Mouse (Mus musculus) bone marrow, adult 2 months (tissue): ENCODE data around the gene Tcf25. TPM values are rescaled to one million over a fixed set of nuclear protein-coding genes. Genes with fewer than 3 reads are reported as not detected.

Source experiments
- H3K27ac ChIP-seq: fragments of 200-500 bp; 2 replicates; pipeline ENCODE4 v1.5.1; 2012; ENCODE audit warnings: low read depth, mild to moderate bottlenecking, control low read depth, inconsistent platforms, low read length; ENCODE audit not compliant: control insufficient read depth, poor library complexity, insufficient read depth
- H3K4me1 ChIP-seq: fragments of 200-500 bp; 2 replicates; pipeline ENCODE4 v1.6.1; 2011; ENCODE audit warnings: low read length; ENCODE audit not compliant: control insufficient read depth, insufficient read depth
- H3K4me3 ChIP-seq: fragments of 200-500 bp; replicated peaks from 2 replicates; pipeline ENCODE3; 2011; ENCODE audit warnings: mild to moderate bottlenecking, low read depth, low read length, control low read depth; ENCODE audit not compliant: control insufficient read depth
- CTCF ChIP-seq: fragments of 200-500 bp; IDR thresholded peaks from 2 replicates; pipeline ENCODE4 v1.5.1; 2011; ENCODE audit warnings: low read length, control low read depth; ENCODE audit not compliant: control insufficient read depth, insufficient read depth
- POLR2A ChIP-seq: fragments of 200-500 bp; IDR thresholded peaks from 2 replicates; pipeline ENCODE4 v1.6.1; 2011; ENCODE audit warnings: low read depth, mild to moderate bottlenecking, control low read depth, low read length, borderline replicate concordance; ENCODE audit not compliant: control insufficient read depth
- WGBS: fragments of 180-500 bp; shearing (Covaris S2); methylation state at CpG from one replicate; pipeline ENCODE4 v1.1.7; 2018; 5-methylcytosine and 5-hydroxymethylcytosine counted together
- polyA plus RNA-seq: library from polyadenylated mRNA; stranded (reverse); fragments of >200 nt; gene quantifications from 2 replicates; pipeline ENCODE4 v1.2.4, GENCODE M21; 2011; ENCODE audit warnings: low replicate concordance; ENCODE audit not compliant: missing spikeins, insufficient read depth, insufficient read length

The Tcf25 gene
- polyA plus RNA-seq, 1 experiment, result 310 TPM

GRCm38 (mm10) chr8:123343422-123343821 lies 30.1 kb upstream of the Tcf25 start:
- Histone ChIP-seq H3K27ac (no peak overlapping the region), H3K4me1 (peaks cover 1% of the 10 kb centered on the region), H3K4me3 (no peak overlapping the region)
- WGBS, result 73% methylated on average over 12 of the region's 12 CpGs
- no peak for TF ChIP-seq POLR2A
- TF ChIP-seq CTCF, result no peak

DNA sequence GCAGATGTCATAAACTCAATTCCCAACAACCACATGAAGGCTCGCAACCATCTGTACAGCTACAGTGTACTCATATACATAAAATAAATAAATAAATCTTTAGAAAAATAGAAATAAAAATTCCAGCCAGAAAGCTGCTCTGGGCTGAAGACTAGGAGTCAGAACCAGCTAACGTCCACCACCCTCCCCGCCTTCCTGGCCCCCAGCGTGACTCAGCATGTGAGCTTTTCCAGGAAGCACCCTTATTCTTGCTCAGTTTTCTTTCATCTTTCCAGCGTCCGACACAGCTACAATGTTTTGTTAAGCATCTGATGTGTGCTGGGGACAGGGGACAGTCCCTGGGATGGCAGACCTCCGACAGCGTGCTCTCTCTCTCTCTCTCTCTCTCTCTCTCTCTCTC lies 28.4 kb upstream of the Tcf25 start:
- Histone ChIP-seq H3K4me3 (no peak overlapping the region), H3K4me1 (peaks cover 1% of the 10 kb centered on the region), H3K27ac (no peak overlapping the region)
- no peak for TF ChIP-seq CTCF
- WGBS, result 77% methylated on average over 8 of the region's 8 CpGs

DNA sequence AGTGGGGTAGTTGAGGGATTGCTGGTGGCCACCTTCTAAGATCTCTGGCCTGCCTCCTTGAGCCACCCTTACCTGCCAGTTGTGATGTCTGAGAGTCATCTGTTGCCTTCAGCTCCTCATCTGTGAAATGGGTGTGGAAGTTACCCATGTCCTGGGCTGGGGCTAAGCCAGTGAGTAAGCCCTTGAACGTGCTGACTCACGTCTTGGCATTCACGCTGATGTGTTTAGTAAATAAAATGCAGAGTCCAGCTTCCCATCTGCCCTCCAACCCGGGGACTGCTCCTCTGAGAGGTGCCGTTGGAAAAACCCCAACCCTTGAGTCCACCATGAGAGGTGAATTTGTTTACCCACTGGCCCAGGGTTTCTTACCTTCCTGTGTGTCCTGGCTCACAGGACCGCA lies 27.7 kb upstream of the Tcf25 start:
- Histone ChIP-seq H3K4me3 (no peak overlapping the region), H3K4me1 (peaks cover 1% of the 10 kb centered on the region), H3K27ac (no peak overlapping the region)
- 82% methylated on average over 6 of the region's 6 CpGs for WGBS
- no peak for TF ChIP-seq CTCF
- no peak for TF ChIP-seq POLR2A

DNA sequence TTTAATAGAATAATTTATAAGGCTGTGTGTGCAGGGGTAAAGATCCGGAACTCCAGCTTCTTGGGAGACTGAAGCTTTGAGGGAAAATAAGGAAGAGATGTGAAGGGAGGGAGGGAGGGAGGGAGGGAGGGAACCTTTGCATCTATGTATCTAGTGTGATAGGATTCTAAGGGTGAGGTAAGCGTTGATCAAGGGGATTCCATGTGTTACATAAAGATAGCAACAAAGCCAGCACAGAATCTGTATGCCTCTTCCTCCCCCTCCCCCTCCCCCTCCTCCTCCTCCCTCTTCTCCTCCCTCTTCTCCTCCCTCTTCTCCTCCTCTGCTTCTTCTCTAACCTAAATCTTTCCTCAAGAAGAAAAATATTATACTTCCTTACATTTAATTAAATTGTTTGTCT lies 26.3 kb upstream of the Tcf25 start:
- Histone ChIP-seq H3K4me3 (no peak overlapping the region), H3K4me1 (no peaks in the 10 kb centered on the region; the same call in 1 of the 2 replicates), H3K27ac (no peak overlapping the region)
- TF ChIP-seq POLR2A (no peak), CTCF (no peak)
- 67% methylated on average over 2 of the region's 2 CpGs for WGBS

- H3K27ac ChIP-seq, result no peak overlapping the region
- 76% methylated on average over 9 of the region's 9 CpGs for WGBS
- H3K4me3 ChIP-seq, result no peak overlapping the region
- H3K4me1 ChIP-seq, result no peaks in the 10 kb centered on the region; the same call in 1 of the 2 replicates
- TF ChIP-seq POLR2A (no peak), CTCF (no peak)
These were observed 25.2 kb upstream of the Tcf25 start for GRCm38 (mm10) chr8:123348237-123348843.

DNA sequence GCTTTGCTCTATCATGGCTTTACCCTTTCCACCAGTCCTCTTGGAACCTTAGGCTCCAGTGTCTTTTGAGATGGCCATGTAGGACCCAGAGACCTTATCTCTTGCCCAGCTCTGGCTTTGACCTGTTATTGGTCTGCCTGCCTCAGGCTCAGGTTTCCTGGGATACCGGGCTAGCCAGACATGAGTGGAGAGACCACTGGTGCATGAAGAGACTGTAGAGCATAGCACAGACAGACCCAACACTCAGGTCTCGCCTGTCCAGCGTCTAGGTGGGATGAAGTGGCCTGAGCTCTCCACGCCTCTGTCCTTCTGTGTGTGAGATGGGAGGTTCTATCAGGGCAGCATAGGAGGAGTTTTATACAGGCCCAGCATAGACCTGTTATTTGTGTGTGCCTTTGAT lies 24.5 kb upstream of the Tcf25 start:
- Histone ChIP-seq H3K4me3 (no peak overlapping the region), H3K4me1 (no peaks in the 10 kb centered on the region), H3K27ac (no peak overlapping the region)
- TF ChIP-seq CTCF, result no peak
- no peak for TF ChIP-seq POLR2A
- whole genome bisulfite sequencing, result 88% methylated on average over 4 of the region's 4 CpGs

DNA sequence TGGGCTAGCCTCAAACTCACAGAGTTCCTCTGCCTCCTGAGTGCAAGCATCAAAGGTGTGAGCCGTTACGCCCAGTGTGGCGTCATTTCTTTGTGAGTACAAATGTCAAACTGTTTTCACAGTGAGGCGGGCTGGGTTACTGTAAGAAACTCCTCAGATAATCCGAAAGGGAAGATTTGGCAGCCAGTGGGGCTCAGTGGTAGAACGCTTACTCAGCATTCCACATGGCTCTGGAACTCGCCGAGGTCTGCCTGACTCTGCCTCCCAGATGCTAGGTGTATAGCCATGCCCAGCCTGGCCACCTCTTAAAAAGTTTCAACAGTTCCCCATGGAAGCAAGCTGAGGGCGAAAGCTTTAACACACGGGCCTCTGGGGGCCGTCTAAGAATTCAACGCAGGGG lies 21.4 kb upstream of the Tcf25 start:
- TF ChIP-seq POLR2A, result no peak
- no peak for TF ChIP-seq CTCF
- 80% methylated on average over 12 of the region's 12 CpGs for WGBS
- H3K27ac ChIP-seq, result no peak overlapping the region

GRCm38 (mm10) chr8:123352786-123353185 lies 20.8 kb upstream of the Tcf25 start:
- H3K4me3 ChIP-seq, result no peak overlapping the region
- H3K27ac ChIP-seq, result no peak overlapping the region
- 38% methylated on average over 13 of the region's 13 CpGs for WGBS
- no peaks in the 10 kb centered on the region for H3K4me1 ChIP-seq
- TF ChIP-seq POLR2A, result no peak
- TF ChIP-seq CTCF, result peak; percentile 49; the same call in 1 of the 2 replicates

More for the DNA sequence above, 21.4 kb upstream of the Tcf25 start:
- H3K4me1 ChIP-seq, result no peaks in the 10 kb centered on the region
- H3K4me3 ChIP-seq, result no peak overlapping the region

DNA sequence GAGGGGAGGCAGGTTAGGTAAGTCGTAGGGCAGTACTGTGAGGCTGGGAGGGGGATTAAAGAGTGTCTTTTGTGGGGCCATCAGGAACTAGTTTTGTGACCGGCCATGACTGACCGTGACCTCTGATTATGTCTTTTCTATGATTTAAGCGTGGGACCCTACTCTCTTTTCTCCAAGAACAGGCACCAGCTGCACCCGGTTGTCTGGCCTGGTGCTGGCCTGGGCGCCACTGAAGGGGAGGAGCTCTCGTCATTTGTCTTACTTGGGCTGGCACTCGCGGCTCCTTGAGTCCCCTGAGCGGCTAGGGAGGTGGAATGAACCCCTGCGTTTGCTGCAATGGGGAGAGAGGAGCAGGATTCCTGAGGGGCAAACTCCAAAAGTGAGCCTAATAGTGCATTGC lies 20.3 kb upstream of the Tcf25 start:
- TF ChIP-seq POLR2A (no peak), CTCF (no peak)

More for the DNA sequence above, 20.3 kb upstream of the Tcf25 start:
- H3K4me1 ChIP-seq, result no peaks in the 10 kb centered on the region
- no peak overlapping the region for H3K4me3 ChIP-seq
- H3K27ac ChIP-seq, result no peak overlapping the region
- 47% methylated on average over 11 of the region's 11 CpGs for WGBS
